ENCODE assay signal across 16 mouse cellular contexts in the genomic region with DNA sequence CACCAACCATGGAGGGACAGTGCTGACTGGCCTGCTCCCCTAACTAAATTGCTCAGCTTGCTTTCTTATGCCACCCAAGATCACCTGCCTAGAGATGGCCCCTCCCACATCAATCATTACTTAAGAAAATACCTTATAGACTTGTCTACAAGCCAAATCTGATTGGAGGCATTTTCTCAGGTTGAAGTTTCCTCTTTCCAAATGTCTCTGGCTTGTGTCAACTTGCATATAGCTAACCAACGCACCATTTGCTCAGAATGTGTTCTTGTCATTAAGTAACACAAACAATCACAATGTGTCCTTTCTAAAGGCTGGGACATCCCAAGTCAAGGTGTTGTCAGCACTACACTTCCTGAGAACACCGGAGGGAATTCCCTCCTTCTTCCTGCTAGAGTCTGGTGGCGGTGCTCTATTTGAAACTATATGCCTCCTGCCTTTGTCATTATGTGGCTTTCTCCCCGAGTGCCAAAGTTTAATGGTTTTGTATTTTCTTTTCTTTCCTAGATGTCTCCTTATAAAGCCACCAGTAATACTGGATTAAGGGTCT.
"Had no signal": no experiment of that assay in that cellular context is flagged by ENCODE, and none has a peak within 500 bp of the region (broad histone marks: within the 10 kb centered on the region; RNA-seq: fewer than 3 reads in every experiment).

No protein-coding gene starts in this region.

- H3K27me3 ChIP-seq: limb, embryonic 12.5 days; limb, embryonic 15.5 days; midbrain, embryonic 13.5 days had no signal

- ATAC-seq: liver, postnatal 0 days; lung, postnatal 0 days; midbrain, embryonic 13.5 days; midbrain, embryonic 16.5 days had no signal

- H3K4me1 ChIP-seq: limb, embryonic 12.5 days; limb, embryonic 15.5 days; midbrain, embryonic 13.5 days had no signal

- H3K9ac ChIP-seq: limb, embryonic 12.5 days; limb, embryonic 15.5 days; liver, embryonic 14.5 days; liver, postnatal 0 days; lung, embryonic 14.5 days; midbrain, embryonic 13.5 days had no signal

- H3K4me2 ChIP-seq: limb, embryonic 12.5 days; limb, embryonic 15.5 days; liver, embryonic 11.5 days; lung, embryonic 14.5 days; midbrain, embryonic 13.5 days had no signal

- DNase-seq: kidney, postnatal 14 days; kidney, postnatal 4 days; left cerebral cortex, postnatal 4 days; liver, postnatal 0 days; lung, embryonic 14.5 days; thymus, adult 2 months; thymus, postnatal 14 days; thymus, postnatal 4 days had no signal

- H3K36me3 ChIP-seq: limb, embryonic 12.5 days; limb, embryonic 15.5 days; midbrain, embryonic 13.5 days had no signal

- H3K9me3 ChIP-seq: limb, embryonic 12.5 days; limb, embryonic 15.5 days had no signal

- H3K4me3 ChIP-seq: limb, embryonic 12.5 days; limb, embryonic 15.5 days; midbrain, embryonic 13.5 days had no signal

- H3K27ac ChIP-seq: limb, embryonic 12.5 days; limb, embryonic 15.5 days; liver, embryonic 14.5 days; macrophage; midbrain, embryonic 13.5 days had no signal
